Mouse (Mus musculus) layer of hippocampus, postnatal 14 days (tissue): Measurements from ENCODE around the gene Tlr12. TPM values are rescaled to one million over a fixed set of nuclear protein-coding genes. Genes with fewer than 3 reads are reported as not detected.
"Not testable (repeated sequence)": the region's sequence is repeated elsewhere in the genome, so short reads cannot be mapped to it uniquely, and the experiment has no call there.

ENCODE experiments used
- DNase-seq, 2 experiments: peaks; one replicate each; pipeline ENCODE4 v3.0.0; 2021 to 2022; ENCODE audit warnings: low spot score in 2 of 2, mixed read lengths in 1 of 2
- total RNA-seq, 2 experiments: library from RNA; stranded (reverse); gene quantifications; 2 replicates each; pipeline ENCODE4 v1.2.3; 2021

Tlr12 gene
- total RNA-seq, 2 experiments from 2014 or later: 0.64 to 0.92 TPM

- no peak for DNase-seq
Observed at GRCm38 (mm10) chr4:128620572-128620971, 2.2 kb upstream of the Tlr12 start.

GRCm38 (mm10) chr4:128618963-128619362 is 544 bp upstream of the Tlr12 start:
- DNase-seq: no peak

GRCm38 (mm10) chr4:128617363-128618120 is 877 bp downstream of the Tlr12 start:
- no peak for DNase-seq

DNA sequence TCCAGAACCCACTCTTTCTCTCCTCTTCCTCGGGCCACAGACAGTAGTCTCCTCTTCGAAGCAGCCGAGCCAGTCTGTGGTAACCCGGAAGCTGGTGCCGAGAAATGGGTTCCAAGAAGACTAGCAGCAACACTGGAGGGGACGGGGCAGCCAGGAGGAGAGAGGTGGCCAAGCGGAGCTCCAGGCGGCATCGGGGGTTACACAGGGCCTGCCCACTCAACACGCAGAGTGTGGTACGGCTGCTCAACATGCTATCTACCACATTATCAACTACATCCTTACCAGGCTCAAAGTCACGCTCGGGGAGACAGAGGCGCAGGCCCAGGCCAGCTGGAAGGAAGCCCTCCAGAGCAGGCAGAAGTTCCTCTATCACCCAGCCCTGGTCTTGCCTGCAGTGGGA is 2.7 kb downstream of the Tlr12 start:
- no peak for DNase-seq

GRCm38 (mm10) chr4:128613326-128613725 is 5.1 kb downstream of the Tlr12 start:
- peak in 1 of 2 experiments; percentile 74 for DNase-seq

GRCm38 (mm10) chr4:128611726-128612125 is 6.7 kb downstream of the Tlr12 start:
- DNase-seq: not testable (repeated sequence)

DNA sequence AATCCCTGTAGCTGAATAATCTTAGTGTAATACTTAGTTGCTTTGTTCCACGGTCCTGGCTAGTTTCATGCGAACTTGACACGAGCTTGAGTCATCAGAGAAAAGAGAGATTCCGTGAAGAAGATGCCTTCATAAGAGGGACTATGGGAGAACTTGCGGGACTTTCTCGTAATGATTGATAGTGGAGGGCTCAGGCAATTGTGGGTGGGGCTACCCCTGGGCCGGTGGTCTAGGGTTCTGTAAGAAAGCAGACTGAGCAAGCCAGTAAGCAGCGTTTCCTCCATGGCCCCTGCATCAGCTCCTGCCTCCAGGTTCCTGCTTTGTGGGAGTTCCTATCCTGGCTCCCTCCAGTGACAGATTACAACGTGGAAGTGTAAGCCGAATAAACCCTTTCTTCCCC is 7.7 kb downstream of the Tlr12 start:
- no peak for DNase-seq

DNA sequence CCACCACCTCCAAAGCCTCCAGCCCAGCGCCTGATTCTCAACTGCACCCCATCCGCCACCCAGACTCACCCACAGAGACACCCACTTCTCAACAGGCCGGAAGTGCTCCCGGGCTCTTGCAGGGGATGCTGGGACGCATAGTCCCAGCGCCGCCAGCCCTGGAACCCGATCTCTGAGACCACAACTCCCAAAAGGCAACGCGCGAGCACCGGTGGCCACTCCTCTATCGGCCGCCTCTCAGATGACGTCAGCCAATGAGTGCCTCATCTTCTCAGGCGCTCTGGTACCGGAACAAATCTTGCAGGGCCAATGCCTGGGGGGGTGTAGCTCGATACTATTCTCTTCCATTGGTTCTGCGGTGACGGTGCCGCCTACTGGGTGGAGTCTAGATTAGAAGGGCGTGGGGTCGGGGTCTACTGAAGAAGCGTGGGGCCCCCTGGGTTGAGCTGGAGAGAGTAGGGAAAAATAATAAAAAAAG is 8.5 kb downstream of the Tlr12 start, which contains the start of gene Zscan20:
Zscan20 (minus strand) TSS at position 174 of the 478 bp plus-strand sequence.
- peak; percentile 91 to 99 for DNase-seq

- DNase-seq: peak in 1 of 2 experiments; percentile 29
Observed at GRCm38 (mm10) chr4:128609276-128609924, 9.0 kb downstream of the Tlr12 start.

DNA sequence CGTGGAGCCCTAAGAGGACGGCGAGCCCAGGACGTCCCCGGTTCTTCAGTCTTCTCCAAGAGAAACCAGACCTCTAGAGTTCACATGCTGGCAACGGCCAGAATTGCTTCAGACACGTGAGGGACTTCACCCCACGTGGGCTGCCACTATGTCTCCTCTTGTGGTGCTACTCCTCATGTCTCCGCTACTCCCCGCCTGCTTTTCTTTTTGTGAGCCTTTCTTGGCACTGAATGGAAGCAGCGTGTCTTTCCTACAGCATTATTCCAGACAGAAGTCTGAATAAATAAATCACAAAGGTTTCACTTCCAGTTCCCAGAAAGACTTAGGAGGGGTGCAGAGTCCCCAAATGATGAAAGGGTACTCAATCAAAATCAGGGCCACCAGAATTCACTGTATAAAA is 10.8 kb downstream of the Tlr12 start:
- no peak for DNase-seq

DNA sequence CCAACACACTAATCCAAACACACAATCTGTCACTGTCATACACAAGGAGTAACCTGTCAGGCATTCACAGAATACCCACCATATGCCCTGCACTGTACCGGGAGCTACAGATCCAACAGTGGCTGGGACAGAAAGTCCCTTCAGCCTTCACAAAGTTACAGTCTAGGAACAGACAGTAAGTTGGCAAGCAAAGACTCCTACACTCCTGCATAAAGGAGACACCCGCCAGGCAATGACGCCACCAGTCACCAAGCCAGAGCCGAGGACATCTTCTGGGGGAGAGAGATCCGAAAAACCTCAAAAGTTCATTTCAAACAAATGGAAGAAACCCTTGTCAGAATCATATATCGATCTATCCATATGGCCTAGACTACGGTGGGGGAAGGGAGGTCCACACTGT is 11.8 kb downstream of the Tlr12 start:
- DNase-seq: peak in 1 of 2 experiments; percentile 49

GRCm38 (mm10) chr4:128597801-128598560 is 20.4 kb downstream of the Tlr12 start:
- no peak for DNase-seq

GRCm38 (mm10) chr4:128594062-128594461 is 24.4 kb downstream of the Tlr12 start:
- no peak for DNase-seq

DNA sequence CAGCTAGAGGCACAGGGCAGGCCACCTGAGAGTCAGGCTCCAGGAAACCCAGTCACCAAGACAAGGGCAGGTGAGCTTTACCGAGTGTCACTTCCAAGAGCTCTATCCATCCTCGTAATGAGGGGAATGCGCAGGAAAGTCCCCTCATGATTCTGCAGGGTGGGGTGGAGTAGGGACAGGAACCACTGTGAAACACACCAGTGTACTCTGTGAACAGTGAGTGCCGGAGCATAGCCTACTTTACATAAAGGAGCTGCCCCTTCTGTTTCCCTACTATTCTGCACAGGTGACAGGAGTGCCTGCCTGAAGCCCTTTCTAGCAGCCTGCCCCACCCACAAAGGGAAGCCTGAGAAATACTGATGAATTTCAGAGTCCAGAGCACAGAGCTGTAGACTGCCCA is 25.1 kb downstream of the Tlr12 start:
- DNase-seq: no peak

DNA sequence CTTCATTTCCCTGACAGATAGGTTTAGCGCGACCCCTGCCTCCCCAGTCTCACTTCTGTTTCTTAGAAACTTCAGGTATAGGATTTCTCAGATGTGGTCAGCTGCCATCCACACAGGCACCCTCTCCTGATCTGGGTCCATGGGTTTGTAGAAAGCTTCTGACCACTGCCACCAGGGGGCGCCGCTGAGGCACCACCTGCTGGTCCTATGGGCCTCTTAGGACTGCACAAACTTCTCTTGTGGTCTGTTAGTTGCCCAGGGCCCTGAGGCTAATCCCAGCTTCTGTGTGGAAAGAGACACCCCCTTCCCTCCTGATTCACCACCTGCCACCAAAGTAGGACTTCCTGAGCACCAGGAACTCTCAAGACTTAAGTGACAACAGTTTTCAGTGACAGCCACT is 39.2 kb downstream of the Tlr12 start:
- no peak for DNase-seq

GRCm38 (mm10) chr4:128575811-128576210 is 42.6 kb downstream of the Tlr12 start:
- no peak for DNase-seq

Other genes starting within 250 kb of the Tlr12 start
- gene Zscan20, start 8.5 kb downstream of the Tlr12 start, total RNA-seq: 1 to 10 TPM; 9.1 to 9.5 TPM
- 10 to 100 TPM; 83.0 to 86.4 TPM for gene Phc2, start 36.1 kb upstream of the Tlr12 start, total RNA-seq
- gene A3galt2, start 136.7 kb upstream of the Tlr12 start, total RNA-seq: under 1 TPM; 0.35 to 0.62 TPM
- gene Zfp362, start 187.4 kb upstream of the Tlr12 start, total RNA-seq: 10 to 100 TPM; 34.7 to 35.5 TPM